Mouse (Mus musculus): ENCODE results near the gene Siah2. TPM values are rescaled to one million over a fixed set of nuclear protein-coding genes. Genes with fewer than 3 reads are reported as not detected.

The Siah2 gene
- polyA plus RNA-seq, 1 experiment from 2014 or later, result 5.5 TPM

GRCm38 (mm10) chr3:58678384-58678783 lies 13.8 kb downstream of the Siah2 start:
- H3K9ac ChIP-seq (ENCODE audit: low read depth, low read length), result no peak overlapping the region
- WGBS, result 40% methylated on average over 8 of the region's 8 CpGs
- H3K27me3 ChIP-seq (ENCODE audit: insufficient read depth, low read length), result no peaks in the 10 kb centered on the region
- H3K27ac ChIP-seq, result no peak overlapping the region
- H3K36me3 ChIP-seq (ENCODE audit: insufficient read depth, low read length), result 0 out of 2 replicates have a peak, but pooled peaks cover 2% of the 10 kb centered on the region
- TF ChIP-seq CTCF (IDR thresholded peaks at IDR 0.05; ENCODE audit: low read depth), result no peak
- H3K4me3 ChIP-seq (replicated peaks; ENCODE audit: low read depth, low read length), result no peak overlapping the region
- ATAC-seq (replicated peaks; ENCODE audit: low FRiP score, low read depth) (peak; percentile 66), DNase-seq (ENCODE audit: low spot score) (peak; percentile 29)
- no peak overlapping the region for H3K4me2 ChIP-seq (ENCODE audit: low read length)
- H3K9me3 ChIP-seq (replicated peaks; ENCODE audit: low read length), result no peaks in the 10 kb centered on the region
- peaks cover 5% of the 10 kb centered on the region for H3K4me1 ChIP-seq (replicated peaks; ENCODE audit: insufficient read depth, low read length)

GRCm38 (mm10) chr3:58677615-58678014 lies 14.6 kb downstream of the Siah2 start:
- 70% methylated on average over 3 of the region's 3 CpGs for WGBS
- DNase-seq (ENCODE audit: low spot score), result peak; percentile 15
- Histone ChIP-seq H3K9ac (ENCODE audit: low read depth, low read length) (no peak overlapping the region), H3K27ac (no peak overlapping the region), H3K9me3 (replicated peaks; ENCODE audit: low read length) (no peaks in the 10 kb centered on the region), H3K36me3 (ENCODE audit: insufficient read depth, low read length) (0 out of 2 replicates have a peak, but pooled peaks cover 2% of the 10 kb centered on the region), H3K4me2 (ENCODE audit: low read length) (no peak overlapping the region), H3K4me3 (replicated peaks; ENCODE audit: low read depth, low read length) (no peak overlapping the region), H3K27me3 (ENCODE audit: insufficient read depth, low read length) (no peaks in the 10 kb centered on the region), H3K4me1 (replicated peaks; ENCODE audit: insufficient read depth, low read length) (peaks cover 5% of the 10 kb centered on the region)
- TF ChIP-seq CTCF (IDR thresholded peaks at IDR 0.05; ENCODE audit: low read depth), result no peak
- ATAC-seq (replicated peaks; ENCODE audit: low FRiP score, low read depth), result no peak

GRCm38 (mm10) chr3:58673295-58673694 lies 18.9 kb downstream of the Siah2 start:
- no peak overlapping the region for H3K4me2 ChIP-seq (ENCODE audit: low read length)
- WGBS, result 76% methylated on average over 5 of the region's 5 CpGs
- TF ChIP-seq CTCF (IDR thresholded peaks at IDR 0.05; ENCODE audit: low read depth), result no peak
- no peak overlapping the region for H3K27ac ChIP-seq
- H3K27me3 ChIP-seq (ENCODE audit: insufficient read depth, low read length), result no peaks in the 10 kb centered on the region
- H3K36me3 ChIP-seq (ENCODE audit: insufficient read depth, low read length), result 0 out of 2 replicates have a peak, but pooled peaks cover 2% of the 10 kb centered on the region
- no peaks in the 10 kb centered on the region; the same call in none of the 2 replicates for H3K4me1 ChIP-seq (replicated peaks; ENCODE audit: insufficient read depth, low read length)
- no peaks in the 10 kb centered on the region for H3K9me3 ChIP-seq (replicated peaks; ENCODE audit: low read length)
- H3K9ac ChIP-seq (ENCODE audit: low read depth, low read length), result no peak overlapping the region
- DNase-seq (ENCODE audit: low spot score) (no peak), ATAC-seq (replicated peaks; ENCODE audit: low FRiP score, low read depth) (no peak)
- H3K4me3 ChIP-seq (replicated peaks; ENCODE audit: low read depth, low read length), result no peak overlapping the region

GRCm38 (mm10) chr3:58672481-58673183 lies 19.6 kb downstream of the Siah2 start:
- ATAC-seq (replicated peaks; ENCODE audit: low FRiP score, low read depth), result peak; percentile 54; the same call in 1 of the 2 replicates

GRCm38 (mm10) chr3:58671616-58672250 lies 20.5 kb downstream of the Siah2 start:
- H3K9me3 ChIP-seq (replicated peaks; ENCODE audit: low read length), result no peaks in the 10 kb centered on the region
- H3K4me1 ChIP-seq (replicated peaks; ENCODE audit: insufficient read depth, low read length), result no peaks in the 10 kb centered on the region; the same call in 1 of the 2 replicates
- WGBS, result 46% methylated on average over 6 of the region's 6 CpGs
- no peaks in the 10 kb centered on the region for H3K27me3 ChIP-seq (ENCODE audit: insufficient read depth, low read length)
- no peak overlapping the region for H3K4me3 ChIP-seq (replicated peaks; ENCODE audit: low read depth, low read length)
- no peak for TF ChIP-seq CTCF (IDR thresholded peaks at IDR 0.05; ENCODE audit: low read depth)
- DNase-seq (ENCODE audit: low spot score), result no peak
- H3K9ac ChIP-seq (ENCODE audit: low read depth, low read length), result no peak overlapping the region
- 0 out of 2 replicates have a peak, but pooled peaks cover 2% of the 10 kb centered on the region for H3K36me3 ChIP-seq (ENCODE audit: insufficient read depth, low read length)
- ATAC-seq (replicated peaks; ENCODE audit: low FRiP score, low read depth), result no peak
- H3K27ac ChIP-seq, result no peak overlapping the region
- H3K4me2 ChIP-seq (ENCODE audit: low read length), result no peak overlapping the region

More at GRCm38 (mm10) chr3:58672481-58673183, 19.6 kb downstream of the Siah2 start:
- H3K36me3 ChIP-seq (ENCODE audit: insufficient read depth, low read length), result 0 out of 2 replicates have a peak, but pooled peaks cover 2% of the 10 kb centered on the region
- H3K27me3 ChIP-seq (ENCODE audit: insufficient read depth, low read length), result no peaks in the 10 kb centered on the region
- H3K4me2 ChIP-seq (ENCODE audit: low read length), result no peak overlapping the region
- WGBS, result 41% methylated on average over 4 of the region's 4 CpGs
- no peak overlapping the region for H3K4me3 ChIP-seq (replicated peaks; ENCODE audit: low read depth, low read length)
- no peak overlapping the region for H3K9ac ChIP-seq (ENCODE audit: low read depth, low read length)
- no peaks in the 10 kb centered on the region; the same call in none of the 2 replicates for H3K4me1 ChIP-seq (replicated peaks; ENCODE audit: insufficient read depth, low read length)
- no peak overlapping the region for H3K27ac ChIP-seq
- no peaks in the 10 kb centered on the region for H3K9me3 ChIP-seq (replicated peaks; ENCODE audit: low read length)
- no peak for TF ChIP-seq CTCF (IDR thresholded peaks at IDR 0.05; ENCODE audit: low read depth)
- peak; percentile 27 for DNase-seq (ENCODE audit: low spot score)

GRCm38 (mm10) chr3:58663970-58664369 lies 28.2 kb downstream of the Siah2 start:
- Histone ChIP-seq H3K4me1 (replicated peaks; ENCODE audit: insufficient read depth, low read length) (no peaks in the 10 kb centered on the region), H3K27ac (no peak overlapping the region), H3K27me3 (ENCODE audit: insufficient read depth, low read length) (no peaks in the 10 kb centered on the region), H3K4me2 (ENCODE audit: low read length) (no peak overlapping the region), H3K4me3 (replicated peaks; ENCODE audit: low read depth, low read length) (no peak overlapping the region), H3K9me3 (replicated peaks; ENCODE audit: low read length) (no peaks in the 10 kb centered on the region), H3K36me3 (ENCODE audit: insufficient read depth, low read length) (no peaks in the 10 kb centered on the region), H3K9ac (ENCODE audit: low read depth, low read length) (no peak overlapping the region)
- DNase-seq (ENCODE audit: low spot score), result no peak
- 86% methylated on average over 7 of the region's 7 CpGs for WGBS
- no peak for TF ChIP-seq CTCF (IDR thresholded peaks at IDR 0.05; ENCODE audit: low read depth)
- ATAC-seq (replicated peaks; ENCODE audit: low FRiP score, low read depth), result no peak

All from kidney, postnatal 0 days (tissue).